Mouse (Mus musculus) ES-Bruce4 (cell line): ENCODE measurements around the gene Rhebl1.

Experiments used
- CTCF ChIP-seq: IDR thresholded peaks from one replicate; pipeline ENCODE4 v1.8.1; 2011; ENCODE audit warnings: low read depth, low read length
- EP300 ChIP-seq: IDR thresholded peaks from 2 replicates; pipeline ENCODE4 v1.6.1; 2011; ENCODE audit warnings: low read depth, low read length; ENCODE audit not compliant: insufficient read depth
- POLR2A ChIP-seq: IDR thresholded peaks from one replicate; pipeline ENCODE4 v1.8.1; 2011; ENCODE audit warnings: low read length; ENCODE audit not compliant: insufficient read depth

GRCm38 (mm10) chr15:98870179-98871069, 23.9 kb downstream of the Rhebl1 start:
- no peak for TF ChIP-seq CTCF
- no peak for TF ChIP-seq POLR2A
- no peak for TF ChIP-seq EP300
